Mouse (Mus musculus): ENCODE measurements at regions not wholly inside any gene's neighbourhood (a gene's known extent, or its start where the extent isn't known, plus 50 kb on each side); places are given as distances from the start of the nearest gene placed in this dataset.
A peak's percentile ranks its signal among the peaks of the same experiment; 100 is the strongest.

GRCm38 (mm10) chr16:39285028-39285744, 392.7 kb downstream of the Igsf11 start:
- DNase-seq (ENCODE audit: low spot score) = no peak

GRCm38 (mm10) chr16:39286797-39287565, 394.5 kb downstream of the Igsf11 start:
- no peak for DNase-seq (ENCODE audit: low spot score)

GRCm38 (mm10) chr16:39298856-39299255, 406.4 kb downstream of the Igsf11 start:
- no peak for DNase-seq (ENCODE audit: low spot score)

GRCm38 (mm10) chr16:39302902-39303361, 410.5 kb downstream of the Igsf11 start:
- no peak for DNase-seq (ENCODE audit: low spot score)

GRCm38 (mm10) chr16:39303371-39303770, 410.9 kb downstream of the Igsf11 start:
- DNase-seq (ENCODE audit: low spot score) = no peak

GRCm38 (mm10) chr16:39307951-39308350, 415.5 kb downstream of the Igsf11 start:
- no peak for DNase-seq (ENCODE audit: low spot score)

GRCm38 (mm10) chr16:39316752-39317594, 424.5 kb downstream of the Igsf11 start:
- peak; percentile 74 for DNase-seq (ENCODE audit: low spot score)

GRCm38 (mm10) chr16:39325627-39326026, 433.2 kb downstream of the Igsf11 start:
- DNase-seq (ENCODE audit: low spot score) = no peak

GRCm38 (mm10) chr16:39363657-39364056, 471.2 kb downstream of the Igsf11 start:
- no peak for DNase-seq (ENCODE audit: low spot score)

GRCm38 (mm10) chr16:39368276-39368675, 475.8 kb downstream of the Igsf11 start:
- DNase-seq (ENCODE audit: low spot score) = no peak

- DNase-seq (ENCODE audit: low spot score) = no peak
These were observed 482.1 kb downstream of the Igsf11 start for GRCm38 (mm10) chr16:39374616-39375015.

- DNase-seq (ENCODE audit: low spot score) = no peak
These were observed 487.5 kb downstream of the Igsf11 start for GRCm38 (mm10) chr16:39379959-39380358.

- no peak for DNase-seq (ENCODE audit: low spot score)
These were observed 497.5 kb downstream of the Igsf11 start for GRCm38 (mm10) chr16:39389943-39390342.

- DNase-seq (ENCODE audit: low spot score) = no peak
These were observed 498.2 kb downstream of the Igsf11 start for GRCm38 (mm10) chr16:39390626-39391025.

GRCm38 (mm10) chr16:39402101-39402749, 509.8 kb downstream of the Igsf11 start:
- no peak for DNase-seq (ENCODE audit: low spot score)

- no peak for DNase-seq (ENCODE audit: low spot score)
These were observed 539.1 kb downstream of the Igsf11 start for GRCm38 (mm10) chr16:39431581-39431980.

GRCm38 (mm10) chr16:39445740-39446139, 538.4 kb upstream of the Lsamp start:
- DNase-seq (ENCODE audit: low spot score) = no peak

- no peak for DNase-seq (ENCODE audit: low spot score)
These were observed 530.6 kb upstream of the Lsamp start for GRCm38 (mm10) chr16:39453400-39454138.
